Mouse (Mus musculus) kidney, adult 2 months (tissue): ENCODE results near the gene Anp32a.

ENCODE experiments used
- CTCF ChIP-seq: fragments of 200-500 bp; conservative IDR thresholded peaks from 2 replicates; pipeline ENCODE4 v1.5.1; 2011; ENCODE audit warnings: low read depth, mild to moderate bottlenecking, control low read depth, low read length, moderate library complexity, mixed read lengths; ENCODE audit not compliant: insufficient read depth, insufficient read length
- POLR2A ChIP-seq: fragments of 200-500 bp; IDR thresholded peaks from one replicate; pipeline ENCODE4 v1.6.1; 2011; ENCODE audit warnings: low read depth, low read length, control low read depth

GRCm38 (mm10) chr9:62345633-62346387, 4.7 kb downstream of the Anp32a start:
- no peak for TF ChIP-seq CTCF
- TF ChIP-seq POLR2A, result no peak
